Mouse (Mus musculus): Measurements from ENCODE around the gene Hoxd3.

Gene Hoxd3

DNA sequence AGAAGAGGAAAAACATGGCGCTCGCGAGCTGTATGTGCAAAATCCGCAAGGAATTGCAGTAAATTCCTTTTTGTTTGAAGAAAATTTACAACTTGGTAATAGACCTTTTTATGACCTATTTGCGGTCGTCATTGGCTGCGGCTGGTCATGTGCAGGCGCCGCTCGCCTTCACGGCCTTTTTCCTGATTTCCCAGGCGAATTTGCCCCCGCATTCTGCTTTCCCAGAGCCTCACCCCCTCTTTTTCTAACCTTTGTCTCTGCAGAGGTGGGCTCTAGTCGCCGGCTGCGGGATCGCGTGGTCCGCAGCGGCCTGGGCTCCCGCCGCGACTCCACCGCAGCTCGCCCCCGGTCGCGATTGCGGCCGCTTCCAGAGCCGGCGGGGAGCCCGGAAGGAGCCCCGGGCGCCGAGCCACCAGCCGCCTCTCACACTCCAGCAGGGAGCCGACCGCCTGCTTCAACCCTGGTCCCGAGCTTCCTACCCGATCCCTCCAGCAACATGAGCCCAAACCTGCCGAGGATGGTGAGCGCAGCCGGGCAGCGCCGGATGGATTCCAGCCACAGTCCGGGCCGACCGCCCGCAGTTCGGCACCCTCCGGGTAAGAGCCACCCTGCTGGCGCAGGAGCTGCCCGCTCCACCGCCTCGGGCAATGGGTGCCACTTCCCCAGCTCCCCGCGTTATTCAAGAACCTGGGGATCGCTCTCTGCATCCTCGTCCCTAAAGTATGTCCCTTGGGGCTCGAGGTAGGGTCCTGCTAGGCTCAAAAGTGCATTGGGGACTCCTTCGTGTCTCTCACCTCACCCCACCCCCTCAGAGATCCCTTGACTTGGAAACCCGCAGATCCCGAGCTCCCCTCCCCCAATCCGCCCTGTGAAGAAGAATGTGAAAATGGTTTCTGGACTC is at the start of gene Hoxd3, which contains the start of gene Hoxd4:
Gene Hoxd3, plus strand, starts transcription at position 207 of the 901 bp plus-strand sequence.
Gene Hoxd4, plus strand, starts transcription at position 209 of the 901 bp plus-strand sequence.
- DNase-seq (ENCODE audit: low spot score) = no peak

DNA sequence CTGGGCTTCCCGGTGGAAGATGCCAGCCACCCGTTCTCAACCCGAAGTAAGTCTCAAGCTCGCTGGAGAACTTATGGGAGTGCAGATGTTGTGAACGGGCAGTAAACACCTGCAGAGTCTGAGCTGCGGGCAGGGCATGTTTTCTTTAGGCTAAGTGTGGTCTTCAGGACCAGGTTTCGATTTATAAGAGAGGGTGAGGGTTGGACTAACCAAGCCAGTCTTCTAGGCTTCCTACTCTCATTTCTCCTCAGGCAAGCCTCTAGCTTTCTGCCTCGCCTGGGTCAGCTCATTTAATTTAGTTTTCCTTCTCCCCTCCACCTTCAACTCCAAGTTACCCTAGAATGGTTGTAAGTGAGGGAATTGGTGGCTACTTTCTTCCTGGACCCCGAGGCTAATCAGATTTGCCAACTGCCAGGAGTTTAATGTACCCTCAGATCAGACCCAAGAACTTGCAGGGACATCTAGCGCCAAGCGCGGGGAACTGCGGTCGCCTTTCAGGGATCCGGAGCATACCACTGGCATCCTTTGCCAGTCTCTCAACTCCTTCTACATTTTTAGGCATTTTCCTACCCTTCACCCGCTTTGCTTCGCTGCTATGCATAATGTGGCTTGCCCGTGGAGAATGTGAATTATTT is 48.3 kb upstream of the Hoxd3 start:
- peak; percentile 27 for DNase-seq (ENCODE audit: low spot score)

DNA sequence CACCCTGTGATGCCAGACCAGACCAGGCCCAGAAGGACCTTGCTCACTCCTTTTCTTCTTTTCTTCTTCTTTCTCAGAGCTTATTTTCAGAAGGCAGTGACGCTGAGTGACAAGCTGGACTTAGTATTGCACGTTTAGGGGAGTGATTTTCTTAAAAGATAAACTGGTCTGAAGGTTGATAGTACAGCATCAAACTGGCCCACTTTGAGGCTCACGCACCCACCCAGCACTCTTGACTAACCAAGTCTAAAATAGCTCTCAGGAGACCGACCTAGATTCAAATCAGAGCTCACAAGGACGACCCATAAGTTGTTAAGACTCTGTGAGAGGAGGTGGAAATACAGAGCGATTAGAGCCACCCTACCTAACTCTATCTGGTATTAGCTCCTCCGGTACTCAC is 45.3 kb upstream of the Hoxd3 start:
- no peak for DNase-seq (ENCODE audit: low spot score)

DNA sequence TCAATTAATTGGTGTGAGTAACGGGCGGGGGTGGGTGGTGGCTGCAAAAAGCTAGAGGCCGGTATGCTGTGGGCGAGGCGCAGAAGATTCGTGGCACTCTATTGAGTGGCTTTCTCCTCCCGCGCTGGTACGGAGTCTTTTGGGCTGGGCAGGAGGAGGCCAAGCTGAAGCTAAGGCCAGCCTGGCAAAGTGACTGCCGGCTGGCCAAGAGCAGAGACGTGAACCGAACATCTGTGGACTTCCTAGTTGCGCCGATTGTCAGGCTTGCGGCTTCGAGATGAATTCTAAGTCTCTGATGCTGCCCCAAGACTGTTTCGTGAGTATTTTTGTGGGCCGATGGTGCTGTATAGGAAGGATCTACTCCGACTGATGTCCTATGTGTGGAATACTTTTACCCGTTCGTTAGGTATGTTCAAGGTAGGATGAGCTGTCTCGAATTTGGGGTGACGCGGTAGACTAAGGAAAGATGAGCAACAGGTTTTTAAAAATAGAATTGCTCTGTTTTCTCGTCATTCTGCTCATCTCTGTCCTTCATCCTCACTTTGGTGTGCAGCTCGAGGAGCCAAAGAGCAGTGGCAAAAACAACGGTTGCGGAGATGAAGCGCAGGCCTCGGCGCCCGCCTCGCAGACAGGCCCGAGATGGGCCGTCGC is 44.4 kb upstream of the Hoxd3 start:
- DNase-seq (ENCODE audit: low spot score) = no peak

DNA sequence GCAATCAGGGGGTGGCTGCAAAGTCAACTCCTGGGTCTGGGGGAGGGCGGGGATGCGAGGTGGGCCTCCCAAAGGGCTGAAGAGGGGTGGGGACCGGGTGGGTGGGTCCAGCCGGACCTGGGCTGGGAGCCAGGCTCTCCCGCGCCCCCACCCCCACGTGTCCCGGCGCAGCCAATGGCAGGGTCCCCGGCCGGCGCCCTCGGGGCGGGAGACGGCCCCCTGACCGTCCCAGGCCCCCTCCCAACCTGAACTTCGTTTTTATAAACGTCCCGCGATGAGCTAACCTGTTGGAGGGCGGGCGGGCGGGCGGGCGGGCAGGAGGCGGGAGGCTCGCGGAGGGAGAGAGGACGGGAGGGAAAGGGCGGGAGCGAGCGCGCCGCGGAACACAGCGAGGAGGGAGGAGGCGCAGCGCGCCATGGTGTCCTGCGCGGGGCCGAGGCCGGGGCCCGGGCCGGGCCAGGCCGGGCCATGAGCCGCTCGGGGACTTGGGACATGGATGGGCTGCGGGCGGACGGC is 43.8 kb upstream of the Hoxd3 start, which contains the start of gene Hoxd13:
Gene Hoxd13, plus strand, starts transcription at position 469 of the 516 bp plus-strand sequence.
- DNase-seq (ENCODE audit: low spot score) = no peak

DNA sequence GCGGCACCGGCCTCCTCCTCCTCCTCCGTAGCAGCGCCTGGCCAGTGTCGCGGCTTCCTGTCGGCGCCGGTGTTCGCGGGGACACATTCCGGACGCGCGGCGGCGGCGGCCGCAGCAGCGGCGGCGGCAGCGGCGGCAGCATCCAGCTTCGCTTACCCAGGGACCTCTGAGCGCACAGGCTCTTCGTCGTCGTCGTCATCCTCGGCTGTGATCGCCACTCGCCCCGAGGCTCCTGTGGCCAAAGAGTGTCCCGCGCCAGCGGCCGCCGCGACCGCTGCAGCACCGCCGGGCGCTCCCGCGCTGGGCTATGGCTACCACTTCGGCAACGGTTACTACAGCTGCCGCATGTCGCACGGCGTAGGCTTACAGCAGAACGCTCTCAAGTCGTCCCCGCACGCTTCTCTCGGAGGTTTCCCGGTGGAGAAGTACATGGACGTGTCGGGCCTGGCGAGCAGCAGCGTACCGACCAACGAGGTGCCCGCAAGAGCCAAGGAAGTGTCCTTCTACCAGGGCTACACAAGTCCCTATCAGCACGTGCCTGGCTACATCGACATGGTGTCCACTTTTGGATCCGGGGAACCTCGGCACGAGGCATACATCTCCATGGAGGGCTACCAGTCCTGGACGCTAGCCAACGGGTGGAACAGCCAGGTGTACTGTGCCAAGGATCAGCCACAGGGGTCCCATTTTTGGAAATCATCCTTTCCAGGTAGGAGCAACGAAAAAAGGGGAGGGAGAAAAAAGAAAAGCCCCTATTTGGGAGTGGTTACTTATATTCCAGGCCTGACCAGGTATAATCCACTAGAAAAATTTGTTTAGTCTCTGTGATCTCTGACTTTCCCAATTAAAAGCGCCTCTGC is 43.1 kb upstream of the Hoxd3 start:
- DNase-seq (ENCODE audit: low spot score) = no peak

DNA sequence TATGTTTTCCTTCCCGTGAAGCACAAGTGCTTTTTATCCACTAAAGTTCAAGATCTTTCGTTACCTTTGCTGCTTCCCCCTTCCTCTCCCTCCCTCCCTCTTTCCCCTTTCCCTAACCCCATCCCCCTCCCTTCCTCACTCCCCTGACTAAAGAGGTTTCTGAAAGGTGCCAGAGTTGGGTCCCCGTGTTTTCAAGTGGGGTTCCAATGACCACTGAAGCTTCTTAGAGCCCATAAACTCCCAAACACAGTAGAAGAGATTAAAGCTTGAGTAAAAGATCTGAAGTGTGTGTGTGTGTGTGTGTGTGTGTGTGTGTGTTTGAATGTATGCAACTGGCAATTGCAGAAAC is 42.5 kb upstream of the Hoxd3 start:
- DNase-seq (ENCODE audit: low spot score) = no peak

DNA sequence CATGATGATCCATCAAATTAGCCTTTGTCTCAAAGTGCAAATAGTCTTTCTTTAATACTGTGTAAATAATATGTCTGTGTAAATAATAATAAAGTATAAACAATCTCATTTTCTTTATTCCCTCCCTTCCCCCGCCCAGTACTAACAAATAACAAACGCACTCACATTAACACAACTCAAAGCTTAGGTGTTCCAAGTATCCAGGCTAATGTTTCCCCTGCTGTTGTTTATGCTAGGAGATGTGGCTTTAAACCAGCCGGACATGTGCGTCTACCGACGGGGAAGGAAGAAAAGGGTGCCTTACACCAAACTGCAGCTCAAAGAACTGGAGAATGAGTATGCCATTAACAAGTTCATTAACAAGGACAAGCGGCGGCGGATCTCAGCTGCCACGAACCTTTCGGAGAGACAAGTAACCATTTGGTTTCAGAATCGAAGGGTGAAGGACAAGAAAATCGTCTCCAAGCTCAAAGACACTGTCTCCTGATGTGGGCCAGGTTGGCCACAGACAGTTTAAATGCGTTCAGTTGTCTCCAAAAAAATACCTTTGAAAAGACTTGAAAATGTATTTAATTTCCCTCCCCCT is 42.0 kb upstream of the Hoxd3 start:
- DNase-seq (ENCODE audit: low spot score) = no peak

DNA sequence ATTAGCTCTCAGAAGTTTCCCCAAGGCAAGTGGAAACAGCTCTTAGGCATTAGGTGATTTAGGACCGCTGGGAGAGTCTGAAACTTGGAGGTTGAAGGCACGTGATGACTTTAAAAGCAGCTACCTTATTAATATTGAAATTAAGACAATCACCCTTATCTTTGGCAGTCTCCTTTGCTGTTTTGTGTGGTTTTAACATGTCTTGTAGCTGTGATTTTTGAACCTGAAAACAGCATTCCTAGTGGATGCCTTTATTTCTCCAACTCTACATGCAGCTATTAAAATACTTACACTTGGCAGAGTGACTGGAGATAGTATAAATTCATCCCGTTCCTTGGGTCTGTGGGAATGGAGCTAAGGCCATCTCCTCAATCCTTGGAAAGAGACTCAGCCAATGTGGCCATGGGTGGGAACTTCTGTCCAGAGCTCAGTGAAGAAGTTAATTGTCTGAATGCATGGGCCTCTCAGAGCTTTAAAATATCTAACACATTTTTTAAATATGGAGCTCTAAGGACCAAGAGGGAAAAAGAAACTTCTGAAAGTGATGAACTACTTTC is 41.0 kb upstream of the Hoxd3 start:
- no peak for DNase-seq (ENCODE audit: low spot score)

DNA sequence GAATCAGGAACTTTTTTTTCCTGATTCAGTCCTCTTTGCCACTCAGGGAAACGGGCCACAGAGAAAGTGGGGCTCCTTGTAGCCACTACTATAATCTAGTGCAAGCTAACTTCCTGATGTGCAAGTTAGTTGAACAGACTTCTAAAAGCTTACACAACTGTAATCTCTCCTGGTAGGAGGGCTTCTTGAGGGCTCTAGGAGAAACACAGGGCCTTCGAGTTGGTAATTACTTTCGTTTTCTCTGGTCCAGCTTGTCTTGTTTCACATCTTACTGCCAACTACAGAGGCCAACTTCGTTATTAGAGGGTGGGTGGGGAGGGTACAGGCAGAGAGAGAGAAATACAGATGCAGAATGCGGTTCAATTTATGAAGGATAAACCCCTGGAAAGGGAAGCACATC is 39.9 kb upstream of the Hoxd3 start:
- no peak for DNase-seq (ENCODE audit: low spot score)

DNA sequence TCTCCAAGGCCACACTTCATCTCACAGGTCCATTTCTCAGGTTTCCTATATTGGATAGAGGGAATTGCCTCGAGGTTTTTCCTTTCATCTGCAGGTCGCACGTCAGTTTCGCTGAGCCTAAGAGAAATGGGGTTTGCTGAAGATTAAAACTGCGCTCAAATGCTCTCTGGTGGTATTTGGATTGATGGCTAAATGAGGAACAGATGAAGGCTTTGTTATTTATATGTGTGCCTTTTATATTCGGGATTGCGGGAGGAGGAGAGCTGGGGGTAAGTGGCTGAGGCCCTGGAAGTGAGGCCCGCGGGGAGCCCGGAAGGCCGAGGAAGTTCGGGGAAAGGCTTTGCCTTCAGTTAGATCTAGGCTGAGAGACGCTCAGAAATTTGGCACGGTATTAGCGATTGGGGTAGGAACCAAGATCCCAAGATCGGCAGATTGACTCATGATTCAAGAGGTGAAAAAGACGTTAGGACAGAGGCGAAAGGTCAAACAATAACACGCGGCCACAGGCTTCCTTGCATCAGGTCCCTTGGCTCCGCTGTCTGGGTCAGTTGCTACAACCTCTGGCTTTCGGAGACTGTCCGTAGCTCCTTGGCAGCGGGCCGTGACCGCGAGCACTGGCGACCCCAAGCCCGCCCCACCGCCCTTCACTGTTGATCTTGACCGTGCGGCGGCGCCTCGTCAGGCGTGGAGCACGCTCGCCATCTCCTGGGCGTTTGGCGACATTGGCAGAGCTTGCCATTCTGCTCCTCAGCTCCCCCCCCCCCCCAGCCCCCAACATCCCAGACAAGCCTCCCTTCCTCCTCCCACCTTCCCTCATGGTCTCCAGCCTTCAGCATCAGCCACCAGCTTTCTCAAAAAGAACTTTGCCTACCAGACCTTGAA is 39.0 kb upstream of the Hoxd3 start:
- DNase-seq (ENCODE audit: low spot score) = peak; percentile 23

DNA sequence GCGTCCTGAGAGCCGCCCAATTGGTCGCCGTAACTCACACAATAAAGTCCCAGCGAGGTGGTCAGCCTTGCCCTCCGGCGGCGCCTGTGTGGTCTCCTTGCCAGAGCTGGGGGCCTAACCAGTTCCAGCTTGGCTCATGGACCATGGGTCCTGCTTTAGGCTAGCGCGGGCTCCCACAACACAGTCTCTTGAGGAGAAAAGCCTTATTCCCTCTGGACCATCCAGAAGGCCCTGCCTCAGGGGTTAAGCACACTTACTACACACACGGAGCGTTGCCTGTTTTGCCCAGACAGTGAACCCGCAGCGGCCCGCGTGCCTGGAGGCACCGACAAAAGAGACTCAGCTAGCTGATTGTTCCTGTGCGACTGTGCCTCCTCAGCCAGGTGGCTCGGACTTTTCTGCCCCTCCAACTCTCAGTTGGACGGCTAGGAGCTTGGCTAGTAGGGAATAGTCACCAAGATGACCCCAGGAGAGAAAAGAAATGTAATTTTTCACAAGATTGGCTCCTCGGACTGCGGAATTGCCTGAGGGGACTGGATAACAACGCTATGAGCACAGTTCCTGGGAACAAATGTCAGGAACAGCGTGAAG is 37.8 kb upstream of the Hoxd3 start:
- DNase-seq (ENCODE audit: low spot score) = no peak

DNA sequence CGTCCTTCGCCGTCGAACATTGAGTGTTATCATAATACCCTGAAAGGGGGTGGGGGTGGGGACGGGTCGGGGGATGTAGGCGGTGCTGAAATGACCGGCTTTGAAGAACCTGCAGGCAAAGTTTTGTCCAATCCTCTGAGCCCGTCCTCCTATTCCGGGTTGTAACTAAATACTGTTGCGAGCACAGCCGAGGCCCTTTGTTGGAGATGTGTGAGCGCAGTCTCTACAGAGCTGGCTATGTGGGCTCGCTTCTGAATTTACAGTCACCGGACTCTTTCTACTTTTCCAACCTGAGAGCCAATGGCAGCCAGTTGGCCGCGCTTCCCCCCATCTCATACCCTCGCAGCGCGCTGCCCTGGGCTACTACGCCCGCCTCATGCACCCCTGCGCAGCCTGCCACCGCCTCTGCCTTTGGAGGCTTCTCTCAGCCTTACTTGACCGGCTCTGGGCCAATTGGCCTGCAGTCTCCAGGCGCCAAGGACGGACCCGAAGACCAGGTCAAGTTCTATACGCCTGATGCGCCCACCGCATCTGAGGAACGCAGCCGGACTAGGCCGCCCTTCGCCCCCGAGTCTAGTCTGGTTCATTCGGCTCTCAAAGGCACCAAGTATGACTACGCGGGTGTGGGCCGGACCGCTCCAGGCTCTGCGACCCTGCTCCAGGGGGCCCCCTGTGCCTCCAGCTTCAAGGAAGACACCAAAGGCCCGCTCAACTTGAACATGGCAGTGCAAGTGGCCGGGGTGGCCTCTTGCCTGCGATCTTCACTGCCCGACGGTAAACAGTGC is 36.7 kb upstream of the Hoxd3 start, which contains the start of gene Hoxd12:
Gene Hoxd12, plus strand, starts transcription at position 133 of the 785 bp plus-strand sequence.
- DNase-seq (ENCODE audit: low spot score) = no peak

DNA sequence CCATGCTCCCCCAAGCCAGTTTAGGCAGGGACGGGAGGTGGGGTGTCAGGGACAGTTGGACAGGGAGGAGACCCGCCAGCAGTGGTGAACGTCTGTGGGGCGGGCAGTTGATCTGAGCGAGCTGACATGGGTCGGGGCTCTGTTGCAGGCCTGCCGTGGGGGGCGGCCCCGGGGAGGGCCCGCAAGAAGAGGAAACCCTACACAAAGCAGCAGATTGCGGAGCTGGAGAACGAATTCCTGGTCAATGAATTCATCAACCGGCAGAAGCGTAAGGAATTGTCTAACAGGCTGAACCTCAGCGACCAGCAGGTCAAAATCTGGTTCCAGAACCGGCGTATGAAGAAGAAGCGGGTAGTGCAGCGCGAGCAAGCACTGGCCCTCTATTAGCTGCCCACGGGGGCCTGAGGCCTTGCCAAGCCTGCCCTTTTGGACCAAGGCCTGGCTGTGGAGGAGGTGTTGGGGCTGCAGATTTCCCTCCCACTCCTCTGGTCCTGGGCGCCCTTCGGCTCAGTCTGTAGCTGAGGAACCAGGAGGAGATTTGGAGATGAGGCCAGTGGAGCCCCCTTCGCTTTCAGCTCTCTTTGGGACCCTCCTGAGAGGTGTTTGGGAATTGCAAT is 36.0 kb upstream of the Hoxd3 start:
- no peak for DNase-seq (ENCODE audit: low spot score)

DNA sequence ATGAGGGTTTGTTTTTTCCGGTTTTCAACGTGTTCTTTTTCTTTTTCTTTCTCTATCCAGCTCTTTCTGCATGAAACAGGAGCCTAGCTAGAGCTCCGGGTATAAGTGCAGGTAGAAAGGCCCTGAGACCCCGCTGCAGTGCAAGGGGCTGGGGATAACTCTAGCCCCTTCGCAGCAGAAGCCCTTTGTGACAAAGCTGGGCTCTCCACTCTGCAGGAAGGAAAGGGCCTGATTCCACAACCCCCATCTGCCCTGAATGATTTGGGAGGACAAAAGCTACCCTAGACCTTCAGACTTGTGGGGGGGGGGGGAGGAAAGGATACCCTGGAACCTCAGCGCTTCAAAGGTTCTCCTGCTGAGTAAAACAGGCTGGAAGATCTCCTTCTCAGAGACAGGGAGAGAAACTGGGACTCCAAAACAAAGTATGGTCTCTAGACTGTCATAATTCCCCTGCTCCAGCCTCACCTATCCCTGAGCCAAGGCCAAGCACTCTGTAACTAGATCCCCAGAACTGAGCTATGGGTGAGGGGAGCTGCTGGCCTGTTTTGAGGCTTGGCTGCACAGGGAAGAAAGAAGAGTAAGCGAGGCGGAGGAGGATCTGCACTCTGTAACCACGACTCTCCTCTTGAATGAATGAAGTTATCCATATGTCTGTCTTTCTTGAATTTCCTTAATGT is 35.2 kb upstream of the Hoxd3 start:
- no peak for DNase-seq (ENCODE audit: low spot score)

DNA sequence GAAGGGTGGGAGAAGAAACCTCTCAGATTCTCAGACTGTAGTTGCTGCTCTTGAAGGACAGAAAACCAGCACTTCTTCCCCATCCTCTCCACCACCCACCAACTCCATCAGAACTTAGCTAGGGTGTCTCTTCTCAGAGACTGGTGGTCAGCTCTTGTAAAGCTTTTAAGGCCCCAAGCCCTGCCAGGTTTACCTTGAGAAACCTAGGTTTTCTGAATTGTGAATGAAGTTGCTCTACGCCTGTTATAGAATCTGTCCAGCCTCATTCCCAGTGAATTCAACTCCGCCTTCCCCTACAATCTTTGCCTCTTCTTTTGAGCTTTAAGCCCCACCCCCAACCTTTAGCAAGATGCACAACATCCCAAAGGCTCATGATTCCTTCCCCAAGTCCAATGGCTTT is 34.6 kb upstream of the Hoxd3 start:
- no peak for DNase-seq (ENCODE audit: low spot score)

DNA sequence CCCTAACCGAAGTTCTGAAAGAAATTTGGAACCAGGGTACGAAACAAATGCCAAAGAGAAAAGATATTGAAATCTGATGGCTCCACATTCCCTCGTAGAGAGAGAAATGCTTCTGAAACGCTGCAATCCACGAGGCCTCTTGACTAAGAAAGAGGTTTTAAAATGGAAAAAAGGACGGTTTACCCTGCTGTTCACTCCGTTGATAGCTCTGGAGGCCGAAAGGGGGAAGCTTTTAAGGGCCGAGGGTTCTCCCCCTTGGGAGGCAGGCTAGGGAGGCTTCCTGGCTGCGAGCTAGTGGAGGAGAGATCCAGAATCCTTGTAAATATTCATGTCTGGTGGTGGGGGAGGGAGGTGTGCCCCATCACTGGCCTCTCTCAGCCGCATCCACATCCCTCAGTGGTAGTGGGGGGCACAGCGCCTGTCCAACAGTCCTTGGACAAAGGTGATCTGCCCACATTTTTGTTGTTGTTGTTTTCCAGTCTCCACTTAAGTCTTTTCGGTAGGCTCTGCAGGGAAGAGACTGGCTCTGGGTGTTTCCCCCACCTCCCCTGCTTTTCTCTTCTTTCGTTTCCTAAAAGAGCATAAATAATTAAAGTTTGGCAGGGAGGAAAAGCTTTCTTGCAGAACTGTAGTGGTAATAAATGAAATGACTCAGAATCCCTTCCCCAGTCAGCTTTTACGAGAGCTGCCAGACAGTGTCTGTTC is 32.7 kb upstream of the Hoxd3 start, which contains the start of gene Hoxd11:
Gene Hoxd11, plus strand, starts transcription at position 667 of the 705 bp plus-strand sequence.
- DNase-seq (ENCODE audit: low spot score) = no peak
